Mouse (Mus musculus): Measurements from ENCODE around the gene Lgals8. TPM values are rescaled to one million over a fixed set of nuclear protein-coding genes. Genes with fewer than 3 reads are reported as not detected.

Lgals8 gene
- total RNA-seq (2014; fragmentation: Nextera tagmentation) (120 and 128 TPM in 2 replicates), total RNA-seq (2017) (347 and 355 TPM in 2 replicates), polyA plus RNA-seq (2012) (5.3 and 9.5 TPM in 2 replicates)

DNA sequence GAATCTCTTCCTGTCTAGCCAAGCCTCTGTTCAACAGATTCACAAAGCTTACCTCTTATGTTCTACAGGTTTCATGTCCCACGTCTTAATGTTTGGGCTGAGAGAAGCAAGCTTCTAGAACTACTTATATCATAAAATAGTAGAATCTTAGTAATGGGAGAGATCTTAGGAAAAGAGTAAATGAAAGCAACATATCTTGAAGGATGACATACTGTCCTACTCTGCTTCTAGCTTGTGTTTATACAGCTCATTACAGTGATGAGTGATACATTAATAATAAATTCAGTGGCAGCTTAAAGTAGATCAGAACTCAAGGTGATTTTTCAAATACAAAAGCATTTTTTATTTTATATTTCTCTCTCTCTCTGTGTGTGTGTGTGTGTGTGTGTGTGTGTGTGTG is at the start of gene Lgals8:
Lgals8 (minus strand) TSS at position 101 of the 400 bp plus-strand sequence.
- H3K27me3 ChIP-seq (ENCODE audit: insufficient read depth, low read length): no peaks in the 10 kb centered on the region
- DNase-seq (ENCODE audit: low spot score): no peak
- TF ChIP-seq GATA2 (IDR thresholded peaks at IDR 0.05; ENCODE audit: borderline replicate concordance, low read depth, low read length) (no peak), TAL1 (conservative IDR thresholded peaks at IDR 0.05; ENCODE audit: low read depth, low read length) (no peak), POLR2AphosphoS5 (IDR thresholded peaks at IDR 0.05; ENCODE audit: insufficient replicate concordance, low read depth, low read length) (no peak), CTCF (IDR thresholded peaks at IDR 0.05; ENCODE audit: low read depth, low read length) (no peak), GATA1 (IDR thresholded peaks at IDR 0.05; ENCODE audit: borderline replicate concordance, low read length) (no peak)
- H3K4me1 ChIP-seq (ENCODE audit: insufficient read depth, low read depth, low read length): peaks cover 50% of the 10 kb centered on the region
- ATAC-seq (ENCODE audit: extremely low read depth, insufficient number of reproducible peaks, low FRiP score, poor library complexity, severe bottlenecking): no peak
- H3K9me3 ChIP-seq (replicated peaks): no peaks in the 10 kb centered on the region
- H3K36me3 ChIP-seq (replicated peaks): peaks cover 1% of the 10 kb centered on the region
- H3K4me3 ChIP-seq (ENCODE audit: low read depth, low read length): no peak within 1 kb of the TSS

DNA sequence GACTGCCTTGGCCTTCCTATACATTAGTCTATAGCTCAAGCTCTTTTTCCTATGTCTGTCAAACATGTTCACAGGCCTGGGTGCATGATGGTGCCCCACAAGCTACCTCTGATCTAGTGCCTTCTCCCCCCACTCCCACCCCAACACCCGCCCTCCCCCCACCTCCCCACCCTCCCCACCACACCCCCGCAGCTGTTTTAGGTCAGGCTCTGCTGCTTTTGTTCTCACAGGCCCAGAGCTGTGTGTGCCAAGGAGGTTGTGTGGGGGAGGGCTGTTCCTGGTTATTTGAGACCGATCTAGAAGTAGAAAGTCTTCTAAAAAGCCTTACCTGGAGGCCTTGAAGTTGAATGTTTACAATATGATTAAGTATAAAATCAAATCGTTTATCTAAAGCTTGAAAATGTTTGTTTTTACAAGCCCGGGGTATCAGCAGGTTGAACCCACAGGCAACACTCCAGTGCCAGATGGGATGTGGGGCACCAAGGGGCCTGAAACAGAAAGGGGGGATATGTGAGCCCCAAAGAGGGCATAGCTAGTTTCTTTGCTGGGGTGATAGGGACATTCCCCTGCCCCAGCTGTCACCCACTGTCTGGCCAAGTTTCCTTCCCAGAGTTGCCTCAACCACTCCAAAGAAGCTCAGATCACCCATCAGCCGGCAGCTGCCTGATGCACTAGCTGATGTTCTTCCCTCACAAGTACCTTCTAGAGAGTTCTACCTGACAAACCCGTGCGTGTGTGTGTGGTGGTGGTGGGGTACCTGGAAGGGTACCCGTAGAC is 46.6 kb upstream of the Lgals8 start:
- Histone ChIP-seq H3K27me3 (ENCODE audit: insufficient read depth, low read length) (peaks cover 3% of the 10 kb centered on the region; the same call in 1 of the 2 replicates), H3K9me3 (replicated peaks) (no peaks in the 10 kb centered on the region), H3K36me3 (replicated peaks) (no peaks in the 10 kb centered on the region), H3K4me3 (ENCODE audit: low read depth, low read length) (no peak overlapping the region), H3K4me1 (ENCODE audit: insufficient read depth, low read depth, low read length) (no peaks in the 10 kb centered on the region)
- TF ChIP-seq TAL1 (conservative IDR thresholded peaks at IDR 0.05; ENCODE audit: low read depth, low read length): no peak
- no peak for DNase-seq (ENCODE audit: low spot score)
- ATAC-seq (ENCODE audit: extremely low read depth, insufficient number of reproducible peaks, low FRiP score, poor library complexity, severe bottlenecking): no peak

DNA sequence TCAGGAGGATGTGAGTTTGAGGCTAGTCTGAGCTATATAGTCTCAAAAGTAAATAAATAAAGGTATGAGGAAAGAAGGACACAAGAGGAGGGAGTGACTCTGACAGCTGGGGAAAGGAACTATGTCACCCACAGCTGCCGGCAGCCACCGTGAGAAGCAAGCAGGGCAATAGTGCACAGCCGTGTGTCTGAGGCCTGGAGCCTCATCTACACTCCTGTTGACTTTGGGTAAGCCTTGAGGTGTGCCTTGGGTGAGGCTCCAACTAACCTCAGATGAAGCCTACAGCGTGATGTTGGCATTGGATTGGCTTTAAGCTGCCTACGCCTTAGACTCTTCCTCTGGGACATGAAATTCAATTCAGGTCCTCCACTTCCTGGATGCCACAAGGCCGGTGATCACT is 45.3 kb upstream of the Lgals8 start:
- Histone ChIP-seq H3K27me3 (ENCODE audit: insufficient read depth, low read length) (peaks cover 6% of the 10 kb centered on the region; the same call in 1 of the 2 replicates), H3K4me3 (ENCODE audit: low read depth, low read length) (no peak overlapping the region), H3K36me3 (replicated peaks) (no peaks in the 10 kb centered on the region), H3K4me1 (ENCODE audit: insufficient read depth, low read depth, low read length) (no peaks in the 10 kb centered on the region), H3K9me3 (replicated peaks) (no peaks in the 10 kb centered on the region)
- no peak for ATAC-seq (ENCODE audit: extremely low read depth, insufficient number of reproducible peaks, low FRiP score, poor library complexity, severe bottlenecking)
- no peak for DNase-seq (ENCODE audit: low spot score)
- TF ChIP-seq POLR2AphosphoS5 (IDR thresholded peaks at IDR 0.05; ENCODE audit: insufficient replicate concordance, low read depth, low read length) (no peak), CTCF (IDR thresholded peaks at IDR 0.05; ENCODE audit: low read depth, low read length) (no peak), GATA1 (IDR thresholded peaks at IDR 0.05; ENCODE audit: borderline replicate concordance, low read length) (no peak), TAL1 (conservative IDR thresholded peaks at IDR 0.05; ENCODE audit: low read depth, low read length) (no peak), GATA2 (IDR thresholded peaks at IDR 0.05; ENCODE audit: borderline replicate concordance, low read depth, low read length) (no peak)

DNA sequence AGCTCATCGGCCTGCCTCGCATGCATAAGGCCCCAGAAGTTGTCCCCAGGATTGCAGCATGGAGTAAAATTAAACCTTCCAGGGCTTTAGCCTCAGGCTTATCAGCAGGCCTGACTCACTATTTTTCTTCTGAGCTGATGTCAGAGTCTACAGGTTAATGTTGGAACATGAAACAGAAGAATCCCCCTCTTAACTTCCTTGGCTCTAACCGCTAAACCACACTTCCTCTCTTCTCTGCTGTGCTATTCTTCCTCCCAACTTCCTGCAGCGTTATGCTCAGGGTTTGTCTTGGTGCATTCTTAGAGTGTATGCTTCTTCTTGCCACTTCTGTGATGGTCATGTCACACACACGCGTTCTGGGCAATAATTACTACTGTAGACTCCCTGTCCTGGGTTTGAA is 42.7 kb upstream of the Lgals8 start:
- Histone ChIP-seq H3K4me3 (ENCODE audit: low read depth, low read length) (no peak overlapping the region), H3K9me3 (replicated peaks) (no peaks in the 10 kb centered on the region), H3K4me1 (ENCODE audit: insufficient read depth, low read depth, low read length) (peaks cover 3% of the 10 kb centered on the region; the same call in 1 of the 2 replicates), H3K36me3 (replicated peaks) (no peaks in the 10 kb centered on the region), H3K27me3 (ENCODE audit: insufficient read depth, low read length) (peaks cover 6% of the 10 kb centered on the region; the same call in 1 of the 2 replicates)
- TF ChIP-seq TAL1 (conservative IDR thresholded peaks at IDR 0.05; ENCODE audit: low read depth, low read length) (no peak), GATA2 (IDR thresholded peaks at IDR 0.05; ENCODE audit: borderline replicate concordance, low read depth, low read length) (no peak), POLR2AphosphoS5 (IDR thresholded peaks at IDR 0.05; ENCODE audit: insufficient replicate concordance, low read depth, low read length) (no peak), GATA1 (IDR thresholded peaks at IDR 0.05; ENCODE audit: borderline replicate concordance, low read length) (no peak), CTCF (IDR thresholded peaks at IDR 0.05; ENCODE audit: low read depth, low read length) (no peak)
- ATAC-seq (ENCODE audit: extremely low read depth, insufficient number of reproducible peaks, low FRiP score, poor library complexity, severe bottlenecking): no peak
- no peak for DNase-seq (ENCODE audit: low spot score)

DNA sequence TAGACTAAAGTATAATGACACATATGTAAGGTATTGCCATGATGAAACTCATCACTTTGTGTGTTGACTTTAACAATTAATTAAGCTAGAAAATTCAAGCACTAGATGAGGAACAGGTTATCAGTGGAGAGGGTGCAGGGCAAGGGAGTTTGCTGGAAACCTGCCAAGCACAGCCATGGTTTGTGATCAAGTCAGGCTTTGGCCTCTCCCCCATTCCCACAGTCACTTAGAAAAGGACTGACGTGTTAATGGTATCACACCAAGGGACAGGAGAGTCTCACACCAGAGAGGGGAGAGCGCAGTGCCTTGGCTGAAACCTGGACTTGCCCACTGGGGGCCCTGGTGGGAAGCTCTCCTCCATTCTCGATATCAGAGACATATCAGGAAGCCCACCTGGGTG is 40.6 kb upstream of the Lgals8 start:
- Histone ChIP-seq H3K9me3 (replicated peaks) (no peaks in the 10 kb centered on the region), H3K27me3 (ENCODE audit: insufficient read depth, low read length) (peaks cover 11% of the 10 kb centered on the region), H3K4me1 (ENCODE audit: insufficient read depth, low read depth, low read length) (peaks cover 3% of the 10 kb centered on the region; the same call in 1 of the 2 replicates), H3K36me3 (replicated peaks) (no peaks in the 10 kb centered on the region), H3K4me3 (ENCODE audit: low read depth, low read length) (no peak overlapping the region)
- TF ChIP-seq POLR2AphosphoS5 (IDR thresholded peaks at IDR 0.05; ENCODE audit: insufficient replicate concordance, low read depth, low read length): no peak
- no peak for TF ChIP-seq GATA2 (IDR thresholded peaks at IDR 0.05; ENCODE audit: borderline replicate concordance, low read depth, low read length)
- TF ChIP-seq CTCF (IDR thresholded peaks at IDR 0.05; ENCODE audit: low read depth, low read length): no peak
- TF ChIP-seq TAL1 (conservative IDR thresholded peaks at IDR 0.05; ENCODE audit: low read depth, low read length): no peak
- no peak for TF ChIP-seq GATA1 (IDR thresholded peaks at IDR 0.05; ENCODE audit: borderline replicate concordance, low read length)
- ATAC-seq (ENCODE audit: extremely low read depth, insufficient number of reproducible peaks, low FRiP score, poor library complexity, severe bottlenecking): no peak
- DNase-seq (ENCODE audit: low spot score): no peak

DNA sequence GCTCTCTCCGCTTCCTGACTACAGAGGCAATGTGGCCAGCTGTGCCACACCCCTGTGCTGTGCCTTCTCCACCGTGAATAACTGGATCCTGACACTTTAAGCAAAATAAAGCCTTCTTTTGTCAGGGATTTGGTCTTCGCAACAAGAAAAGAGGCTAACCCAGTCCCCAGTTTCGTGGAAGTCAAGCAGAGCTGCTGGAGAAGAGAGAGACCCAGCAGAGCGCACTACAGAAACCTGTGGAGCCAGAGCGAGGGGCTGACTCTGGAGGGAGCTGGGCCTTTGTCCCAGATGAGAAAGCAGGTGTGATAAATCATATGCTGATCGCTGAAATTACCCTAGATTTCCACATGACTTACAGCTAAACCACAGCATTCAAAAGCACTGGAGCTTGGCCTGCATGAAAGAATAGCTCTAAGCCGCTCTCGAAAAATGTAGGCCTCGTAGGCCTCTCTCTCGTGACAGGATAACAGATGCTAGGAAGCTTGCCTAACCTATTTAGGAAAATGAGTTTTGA is 38.6 kb upstream of the Lgals8 start:
- Histone ChIP-seq H3K4me3 (ENCODE audit: low read depth, low read length) (no peak overlapping the region), H3K4me1 (ENCODE audit: insufficient read depth, low read depth, low read length) (peaks cover 3% of the 10 kb centered on the region; the same call in 1 of the 2 replicates), H3K27me3 (ENCODE audit: insufficient read depth, low read length) (peaks cover 14% of the 10 kb centered on the region), H3K9me3 (replicated peaks) (no peaks in the 10 kb centered on the region), H3K36me3 (replicated peaks) (no peaks in the 10 kb centered on the region)
- TF ChIP-seq POLR2AphosphoS5 (IDR thresholded peaks at IDR 0.05; ENCODE audit: insufficient replicate concordance, low read depth, low read length): no peak
- TF ChIP-seq CTCF (IDR thresholded peaks at IDR 0.05; ENCODE audit: low read depth, low read length): no peak
- no peak for TF ChIP-seq GATA1 (IDR thresholded peaks at IDR 0.05; ENCODE audit: borderline replicate concordance, low read length)
- no peak for TF ChIP-seq TAL1 (conservative IDR thresholded peaks at IDR 0.05; ENCODE audit: low read depth, low read length)
- no peak for TF ChIP-seq GATA2 (IDR thresholded peaks at IDR 0.05; ENCODE audit: borderline replicate concordance, low read depth, low read length)
- DNase-seq (ENCODE audit: low spot score): no peak
- ATAC-seq (ENCODE audit: extremely low read depth, insufficient number of reproducible peaks, low FRiP score, poor library complexity, severe bottlenecking): no peak

Data from G1E (cell line).